Mouse (Mus musculus) erythroblast, embryonic 14.5 days (primary cell): ENCODE results near the gene Lmo4.

ENCODE experiments used
- GATA1 ChIP-seq: IDR thresholded peaks from 2 replicates; pipeline ENCODE4 v1.6.1; 2012; ENCODE audit warnings: low read length, inconsistent platforms, mixed read lengths
- TAL1 ChIP-seq: IDR thresholded peaks from 3 replicates; pipeline ENCODE4 v1.6.1; 2012; ENCODE audit warnings: low read length, inconsistent platforms, mixed read lengths

DNA sequence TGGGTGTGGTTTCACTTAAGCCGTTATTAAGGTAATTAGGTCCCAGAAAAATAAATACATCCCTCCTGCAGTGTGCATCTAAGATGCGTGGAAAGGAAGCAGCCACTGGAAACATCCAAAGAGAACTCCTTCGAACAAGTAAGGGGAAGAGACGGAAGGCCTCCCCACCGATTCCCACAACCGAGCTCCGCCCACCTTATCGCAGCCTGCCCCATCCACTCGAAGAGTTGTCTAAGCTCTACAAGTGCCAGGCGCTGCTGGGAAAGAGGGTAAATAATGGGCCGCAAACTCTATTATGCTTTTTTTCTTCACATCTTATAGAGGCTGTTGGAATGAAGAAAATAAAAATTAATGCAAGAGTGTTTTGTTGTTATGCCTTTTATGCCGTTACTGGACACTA, 39.6 kb downstream of the Lmo4 start:
- TF ChIP-seq TAL1, result no peak
- no peak for TF ChIP-seq GATA1
